Mouse (Mus musculus): ENCODE data around the gene Slc25a23.

- TF ChIP-seq CTCF (IDR thresholded peaks at IDR 0.05; ENCODE audit: control insufficient read depth, insufficient read depth, insufficient read length) (no peak), FOSL1 (IDR thresholded peaks at IDR 0.05; ENCODE audit: insufficient read depth, low read length, poor library complexity, severe bottlenecking) (no peak), USF1 (IDR thresholded peaks at IDR 0.05; ENCODE audit: low read depth) (no peak), MYOD1 (IDR thresholded peaks at IDR 0.05; ENCODE audit: control insufficient read depth, insufficient read length, low read depth) (no peak)
Observed at GRCm38 (mm10) chr17:57063031-57063430, 3.4 kb upstream of the Slc25a23 start.
